Mouse (Mus musculus): ENCODE results near the gene Mecom.

Gene Mecom

DNA sequence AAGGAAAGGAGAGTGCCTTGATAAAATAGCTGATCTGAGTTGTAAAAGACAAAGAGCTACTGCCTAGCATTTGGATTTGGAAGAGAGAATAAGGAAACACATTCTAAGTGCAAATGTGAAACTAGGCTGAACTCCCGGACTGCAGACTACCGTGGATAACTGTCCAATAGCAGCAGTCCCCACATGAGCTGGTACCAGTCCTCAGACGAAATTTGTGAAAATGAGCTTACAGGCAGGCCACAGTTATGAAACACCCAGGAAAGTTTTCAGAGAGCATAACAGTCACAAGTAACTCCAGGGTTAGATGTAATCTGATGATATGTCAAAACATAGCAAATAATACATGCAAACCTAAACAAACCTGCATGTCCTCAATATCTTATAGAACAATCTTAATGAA, 217.8 kb downstream of the Mecom start:
- DNase-seq = no peak

DNA sequence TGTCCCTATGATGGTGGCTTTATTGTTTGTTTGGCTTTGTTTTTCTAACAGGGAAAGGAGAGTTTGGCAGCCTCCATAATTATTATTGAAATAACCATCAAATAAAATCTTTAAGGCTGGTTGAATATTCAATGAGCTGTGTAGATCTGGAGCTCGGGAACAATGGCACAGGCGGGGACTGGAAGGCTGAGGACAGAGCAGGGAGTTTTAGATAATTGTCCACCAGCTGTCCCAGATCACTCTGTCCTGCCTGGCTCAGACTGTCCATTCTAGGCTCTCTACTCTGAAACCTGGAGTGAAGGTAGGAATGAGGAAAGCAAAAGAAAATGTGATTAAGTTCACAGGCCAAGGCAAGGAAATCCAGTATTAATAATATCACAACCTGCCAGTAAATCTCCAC, 232.9 kb downstream of the Mecom start:
- no peak for DNase-seq

DNA sequence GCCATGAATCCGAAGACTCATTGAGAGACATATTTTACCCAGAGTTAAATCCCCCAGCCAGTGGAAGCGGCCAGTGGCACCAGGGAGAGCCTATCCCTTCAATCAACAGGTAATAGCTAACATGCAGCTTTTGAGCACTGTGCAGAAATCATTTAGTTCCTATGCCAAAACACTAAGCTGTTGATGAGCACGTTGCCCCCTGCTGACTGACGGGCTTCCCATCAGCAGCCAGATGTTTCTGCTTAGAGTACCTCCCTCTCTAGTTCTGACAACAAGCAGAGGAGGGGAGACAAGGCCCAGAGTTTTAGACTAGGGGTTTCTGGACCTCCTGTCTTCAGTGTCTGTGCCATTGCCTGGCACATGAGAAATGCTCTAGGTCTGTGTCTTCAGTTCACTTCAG, 239.7 kb downstream of the Mecom start:
- no peak for DNase-seq

DNA sequence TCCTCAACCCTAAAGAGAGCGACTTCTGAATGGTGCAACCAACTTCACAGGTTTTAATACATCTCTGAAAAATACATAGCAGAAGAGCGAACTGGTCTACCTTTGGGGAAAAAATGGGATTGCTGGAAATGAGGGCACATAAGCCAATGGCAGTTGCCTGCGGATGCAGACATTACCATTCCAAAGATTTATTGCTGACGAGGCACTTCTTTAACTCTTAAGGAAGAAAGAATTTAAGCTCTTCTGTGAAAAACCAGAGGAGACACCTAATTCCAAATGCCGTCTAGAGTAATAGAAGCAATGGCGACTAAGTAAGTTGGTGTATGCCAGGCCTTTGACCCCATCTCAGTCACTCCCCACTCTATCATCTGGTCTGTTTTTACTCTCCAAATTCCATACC, 240.2 kb downstream of the Mecom start:
- no peak for DNase-seq

DNA sequence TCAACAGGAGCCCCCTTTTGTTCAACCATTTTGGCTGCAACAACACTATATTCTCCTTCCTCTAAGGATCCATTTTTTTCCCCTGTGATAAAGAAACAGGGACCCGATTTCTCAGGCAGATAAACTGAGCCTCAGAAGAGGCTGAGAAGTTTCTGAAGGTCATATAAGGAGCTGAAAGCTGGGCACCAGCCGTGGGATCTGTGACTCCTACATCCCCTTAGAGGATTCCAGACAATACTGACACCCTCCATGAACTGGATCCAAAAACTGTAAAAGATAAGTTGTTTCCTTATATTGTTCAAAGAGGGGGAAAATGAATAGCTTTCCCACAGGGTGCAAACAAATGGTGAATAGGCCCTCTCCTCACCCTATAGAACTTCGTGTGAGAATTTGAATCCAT, 241.7 kb downstream of the Mecom start:
- DNase-seq = no peak

DNA sequence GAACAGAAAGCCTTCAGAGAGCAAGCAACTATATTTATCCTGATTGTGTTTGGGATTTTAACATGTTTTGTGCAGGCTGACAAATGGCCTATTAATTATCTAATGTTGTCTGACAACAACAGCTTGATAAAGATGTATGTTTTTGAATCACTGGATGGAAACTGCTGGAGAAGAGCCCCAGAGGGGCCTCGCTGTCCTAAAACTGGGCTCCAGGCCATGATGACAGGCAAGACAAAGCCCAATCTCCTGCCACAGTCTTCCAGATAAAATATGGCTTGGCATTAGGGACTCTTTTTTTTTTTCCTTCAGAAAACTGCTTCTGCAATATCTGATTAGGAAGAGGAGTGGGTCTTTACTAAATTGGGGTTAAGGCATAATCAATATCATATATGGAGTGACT, 248.3 kb downstream of the Mecom start:
- DNase-seq = no peak

DNA sequence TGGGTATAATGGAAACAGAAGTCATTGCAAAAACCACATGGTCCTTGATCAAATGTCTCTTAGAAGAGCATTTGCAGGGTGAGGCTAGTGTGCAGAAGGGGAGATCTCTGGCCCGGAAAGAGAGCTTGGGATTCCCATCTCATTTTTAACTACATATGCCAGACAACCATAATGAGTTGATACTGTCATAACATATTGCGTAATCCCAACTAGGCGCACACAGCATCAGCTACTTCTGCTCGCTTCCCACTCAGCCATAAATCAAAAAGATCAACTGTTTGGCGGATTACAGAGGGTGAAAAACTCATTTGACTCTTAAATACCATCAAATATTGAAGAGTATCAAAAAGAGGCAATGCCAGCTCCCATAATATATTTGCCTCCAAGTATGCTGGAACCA, 253.4 kb downstream of the Mecom start:
- no peak for DNase-seq

DNA sequence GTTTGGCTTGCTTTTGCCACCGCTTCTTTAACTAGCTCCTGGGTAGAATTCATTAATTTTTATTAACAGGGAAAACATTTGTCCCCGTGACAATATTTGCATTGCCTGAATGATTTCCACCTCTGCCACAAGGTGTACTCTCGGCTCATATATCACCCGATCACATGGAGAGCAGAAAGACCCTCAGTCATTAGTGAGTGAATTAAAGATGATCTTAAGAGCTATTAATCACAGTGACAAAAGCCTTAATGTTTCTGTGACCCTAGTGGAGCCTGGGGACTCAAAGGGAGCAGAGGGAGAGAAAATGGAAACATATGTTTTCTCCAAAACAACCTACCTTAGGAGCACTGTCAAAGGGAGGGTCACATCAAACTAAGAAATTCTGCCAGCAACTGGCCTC, 261.3 kb downstream of the Mecom start:
- no peak for DNase-seq

DNA sequence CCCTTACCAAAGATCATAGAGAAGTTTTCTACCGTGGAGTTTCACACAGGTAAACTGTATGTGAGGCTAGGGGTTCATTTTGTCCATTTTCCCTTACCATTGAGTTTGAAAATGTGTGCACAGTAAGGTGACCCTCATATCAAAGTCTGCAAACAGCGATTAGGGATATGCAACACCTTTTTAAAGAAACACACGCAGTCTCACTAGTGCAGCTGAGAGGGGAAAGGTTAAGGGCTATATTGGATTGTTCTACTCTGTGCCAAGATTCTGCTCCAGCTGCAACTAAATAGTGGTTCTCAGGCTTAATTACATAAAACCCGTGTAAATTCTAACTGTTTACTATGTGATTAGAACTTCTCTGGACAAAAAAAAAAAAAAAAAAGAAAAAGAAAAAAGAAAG, 263.7 kb downstream of the Mecom start:
- DNase-seq = no peak

DNA sequence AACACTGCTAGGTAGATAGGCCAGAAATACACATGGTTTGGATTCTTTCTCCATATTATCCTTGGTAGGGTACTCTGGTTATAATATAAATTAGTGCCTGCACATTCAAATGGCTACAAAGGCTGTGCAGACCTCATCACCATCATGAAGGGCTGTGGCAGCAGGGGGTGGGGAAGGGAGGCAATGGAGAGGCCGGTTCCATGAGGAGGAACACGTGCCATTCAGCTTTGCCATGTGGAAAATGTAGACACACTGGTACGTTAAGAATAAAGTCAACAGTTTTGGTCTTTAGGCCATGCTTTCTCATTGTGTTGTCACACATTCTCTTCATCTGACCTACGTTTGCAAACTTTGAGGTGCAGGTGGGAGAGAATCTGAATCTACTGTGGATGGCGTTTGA, 264.2 kb downstream of the Mecom start:
- DNase-seq = no peak

DNA sequence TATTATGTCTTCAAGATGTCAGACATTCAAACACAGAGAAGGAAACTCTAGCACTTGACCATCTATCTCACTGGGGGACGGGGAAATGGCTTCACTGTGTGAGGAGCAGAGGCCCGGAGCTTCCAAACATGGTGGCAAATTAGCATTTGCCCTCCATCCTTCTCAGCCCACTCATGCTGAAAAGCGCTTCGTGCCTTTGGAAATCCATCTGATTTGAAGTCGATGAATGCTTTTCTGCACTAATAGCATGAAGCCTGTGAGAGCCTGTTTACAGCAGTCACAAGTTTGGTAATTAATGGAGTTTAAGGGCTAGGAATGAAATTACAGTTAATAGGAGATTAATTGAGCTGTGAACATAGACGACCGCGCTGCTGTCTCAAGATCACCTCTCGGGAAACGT, 270.2 kb downstream of the Mecom start:
- no peak for DNase-seq

DNA sequence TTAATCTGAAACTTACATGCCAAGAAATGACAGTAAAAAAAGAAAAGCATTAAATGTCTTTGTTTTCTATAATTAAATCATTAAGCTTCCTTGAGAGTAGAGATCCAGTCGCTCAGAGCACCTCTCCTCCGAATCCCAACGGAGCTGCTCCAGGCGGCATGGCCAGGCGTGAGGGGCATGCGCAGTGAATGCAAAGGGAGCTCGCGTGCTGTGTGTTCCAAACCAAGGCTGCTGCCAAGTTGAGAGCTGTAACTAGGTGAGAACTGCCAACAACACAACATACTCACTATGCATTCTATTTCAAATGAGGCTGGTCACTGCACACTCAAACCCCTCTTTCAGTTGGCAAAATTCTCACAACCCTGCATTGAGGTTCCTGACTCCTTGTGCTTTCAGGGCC, 271.7 kb downstream of the Mecom start:
- DNase-seq = no peak

DNA sequence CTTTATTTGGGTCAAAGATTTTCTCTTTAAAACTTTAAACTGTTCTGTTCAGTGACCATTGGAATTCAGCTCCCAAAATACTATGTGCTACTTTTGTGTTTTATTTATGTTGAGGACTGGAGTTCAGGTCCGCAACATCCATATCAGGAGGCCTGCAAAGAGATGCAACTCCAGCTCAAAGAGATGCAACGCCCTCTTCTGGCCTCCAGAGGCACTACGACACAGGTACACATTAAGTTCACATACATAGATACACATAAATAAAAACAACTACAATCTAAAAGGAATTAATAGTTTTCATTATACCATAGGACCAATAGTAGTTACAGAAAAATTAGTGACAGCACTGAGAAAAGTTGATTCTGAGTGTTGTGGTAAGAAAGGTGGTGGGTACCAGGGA, 278.6 kb downstream of the Mecom start:
- no peak for DNase-seq

DNA sequence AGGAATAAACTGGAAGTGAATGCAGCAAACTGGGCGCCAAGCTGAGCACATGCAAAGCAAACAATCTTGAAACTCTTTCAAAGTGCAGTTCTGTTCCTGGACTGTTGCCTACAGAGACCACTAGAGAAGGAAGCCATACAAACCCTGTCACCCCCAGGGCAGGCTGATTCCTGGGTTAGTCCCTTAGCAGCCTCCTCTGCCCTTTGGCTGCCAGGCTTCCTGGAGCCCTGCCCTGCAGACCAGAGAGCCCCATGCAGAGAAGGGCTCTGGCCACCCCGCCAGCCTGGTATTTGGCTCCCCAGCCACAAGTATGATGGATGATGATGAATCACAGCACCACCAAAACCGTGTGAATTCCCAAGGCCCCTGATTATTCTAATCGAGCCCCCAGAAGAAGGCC, 286.9 kb downstream of the Mecom start:
- no peak for DNase-seq

DNA sequence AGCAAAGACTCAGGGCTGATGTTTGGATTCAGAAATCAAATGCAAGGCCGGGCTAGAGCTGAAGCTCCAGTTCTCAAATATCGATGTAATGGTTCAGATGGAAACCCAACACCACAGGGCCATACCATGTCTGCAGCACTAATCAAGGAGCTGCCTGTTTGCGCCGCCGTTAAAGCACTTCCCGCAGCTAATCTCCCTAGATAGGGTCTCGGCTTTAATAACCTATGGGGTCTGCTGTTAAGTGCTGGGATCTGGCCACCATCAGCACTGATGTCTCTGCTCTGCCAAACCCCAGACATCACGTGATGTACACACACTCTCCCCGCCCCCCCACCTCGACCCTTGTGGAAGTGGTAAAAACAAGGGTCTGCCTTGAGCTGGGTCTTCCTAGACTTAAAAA, 289.4 kb downstream of the Mecom start:
- no peak for DNase-seq

DNA sequence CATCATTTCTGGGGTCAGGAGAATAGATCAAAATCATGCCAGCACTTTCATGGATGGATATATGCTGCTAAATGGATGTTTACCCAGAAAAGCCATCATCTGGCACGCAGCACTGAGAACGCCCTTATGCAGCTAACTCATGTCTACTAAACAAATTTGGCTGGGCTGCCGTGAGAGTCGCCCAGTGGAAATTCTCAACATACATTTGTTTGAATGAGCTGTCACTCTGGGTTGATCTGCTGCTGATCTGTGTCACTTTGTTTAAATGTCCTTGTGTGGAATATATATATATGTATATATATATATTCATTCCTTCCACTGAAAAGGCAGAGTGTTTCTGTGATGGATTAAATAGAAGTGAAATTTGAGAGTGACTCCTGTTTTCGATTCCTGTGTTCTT, 290.0 kb downstream of the Mecom start:
- DNase-seq = no peak

DNA sequence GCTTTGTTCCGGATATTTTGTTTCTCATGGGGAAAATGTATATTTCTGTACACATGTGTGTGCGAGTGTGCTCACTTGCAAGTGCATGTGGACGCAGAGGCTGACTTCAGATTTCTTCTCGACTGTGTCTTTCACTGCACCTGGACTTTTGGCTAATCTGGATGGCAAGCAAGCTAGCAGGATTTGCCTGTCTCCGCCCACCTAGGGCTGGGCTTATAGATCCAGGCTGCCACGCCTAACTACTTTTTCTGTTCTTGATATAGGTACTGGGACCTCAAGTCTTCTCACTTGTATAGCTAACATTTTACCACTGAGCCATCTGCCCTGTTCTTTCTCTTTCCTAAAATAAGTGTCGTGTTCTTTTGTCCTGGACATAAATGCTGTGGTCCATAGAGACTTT, 290.9 kb downstream of the Mecom start:
- DNase-seq = no peak

DNA sequence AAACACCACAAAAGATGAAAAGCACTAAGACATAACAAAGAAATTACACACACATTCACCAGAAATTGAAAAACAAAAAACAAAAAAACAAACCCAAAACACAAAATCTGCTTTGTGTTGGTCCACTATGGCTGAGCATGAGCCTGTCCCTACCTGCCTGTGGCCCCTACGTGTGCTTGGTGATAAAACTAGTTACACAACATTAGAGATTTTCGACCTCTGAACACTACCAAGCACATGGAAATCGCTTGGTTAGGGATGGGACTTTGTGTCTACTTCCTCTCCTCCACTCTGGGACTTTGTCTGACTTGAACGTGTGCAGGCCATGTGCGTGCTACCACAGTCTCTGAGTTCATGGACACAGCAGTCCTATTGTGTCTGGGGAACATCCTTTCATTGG, 292.0 kb downstream of the Mecom start:
- DNase-seq = no peak

DNA sequence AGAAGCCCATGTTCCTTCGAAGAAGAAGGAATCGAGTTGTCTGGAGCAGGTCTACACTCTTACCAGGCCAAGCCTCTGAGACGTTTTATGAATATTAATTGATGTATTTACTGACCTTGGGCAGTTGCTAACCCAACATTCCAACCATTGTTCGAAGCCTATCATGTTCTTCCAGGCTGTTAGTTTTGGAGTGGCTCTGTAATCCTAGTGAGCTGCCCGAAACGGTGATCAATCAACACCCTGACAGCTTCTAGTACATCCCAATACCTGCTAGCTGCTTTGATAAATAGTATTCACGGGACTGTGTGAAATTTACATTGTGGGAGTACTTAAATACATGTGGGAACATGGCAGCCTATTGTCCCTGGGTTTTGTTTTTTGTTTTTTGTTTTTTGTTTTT, 293.4 kb downstream of the Mecom start:
- no peak for DNase-seq

DNA sequence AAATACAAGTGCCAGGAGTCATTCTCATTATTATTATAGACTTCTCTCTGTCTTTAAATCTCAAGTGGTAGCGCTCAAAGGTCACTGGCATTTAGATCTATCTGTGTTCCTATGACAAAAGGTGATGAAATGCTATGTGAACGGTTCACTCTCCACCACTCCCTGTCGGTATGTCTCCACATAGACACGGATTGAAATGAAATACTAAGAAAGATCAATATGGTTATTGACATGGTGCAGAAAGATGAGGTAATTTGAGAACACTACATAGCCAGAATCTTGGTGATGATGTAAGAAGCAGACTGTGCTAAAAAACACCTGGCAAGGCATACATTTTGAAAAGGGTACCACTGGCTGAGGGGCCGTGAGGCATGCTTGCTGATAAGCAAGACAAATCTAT, 294.1 kb downstream of the Mecom start:
- no peak for DNase-seq

DNA sequence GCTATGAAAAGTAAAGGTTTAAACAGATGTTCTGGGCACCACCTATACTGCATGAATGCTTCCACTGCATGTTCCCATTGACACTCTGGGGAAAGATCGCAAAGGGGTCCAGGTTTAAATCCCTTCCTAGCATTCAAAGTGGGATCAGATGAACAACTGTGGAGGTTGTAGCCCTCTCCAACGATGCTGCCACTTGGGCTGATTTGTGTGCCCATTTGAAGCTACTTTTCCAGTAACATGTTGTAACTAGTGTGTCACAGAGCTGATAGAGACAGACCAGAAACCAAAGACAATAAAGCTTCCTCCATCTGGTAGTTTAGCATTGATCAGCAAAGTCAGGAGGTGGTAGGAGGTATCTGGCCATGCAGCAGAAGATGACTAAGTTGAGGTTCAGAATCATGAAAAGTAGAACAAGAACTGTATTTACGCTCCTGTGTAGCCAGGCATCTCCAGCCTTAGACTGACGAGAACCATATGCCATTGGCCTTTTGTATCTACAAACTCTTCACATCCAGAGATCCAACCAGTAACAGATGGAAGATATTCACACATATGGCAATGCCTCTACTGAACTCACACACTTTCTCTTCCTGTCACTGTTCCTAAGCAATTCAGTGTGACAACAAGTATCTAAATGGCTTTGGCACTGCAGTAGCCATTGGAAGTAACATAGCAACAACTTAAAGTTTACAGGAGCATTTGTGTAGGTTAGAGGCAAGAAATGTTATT, 299.0 kb downstream of the Mecom start:
- DNase-seq = no peak

DNA sequence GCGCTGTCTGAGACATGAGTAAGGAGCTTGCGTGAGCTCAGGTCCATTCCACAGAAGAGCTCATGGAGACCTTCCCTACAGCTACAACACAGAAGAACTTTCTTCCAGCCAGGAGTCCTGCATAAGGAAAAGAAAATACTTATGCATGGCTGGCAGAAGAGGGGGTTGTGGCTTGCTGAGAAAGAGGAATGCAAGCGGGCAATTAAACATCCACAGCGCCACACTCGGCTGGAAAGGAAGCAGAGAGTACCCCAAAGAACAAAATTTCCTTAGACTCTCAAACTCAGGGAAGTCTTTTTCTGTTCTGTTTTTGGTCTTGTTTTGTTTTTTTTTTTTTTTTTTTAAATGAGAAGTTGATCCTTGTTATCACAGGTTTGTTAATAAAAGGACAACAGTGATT, 300.6 kb downstream of the Mecom start:
- DNase-seq = no peak

DNA sequence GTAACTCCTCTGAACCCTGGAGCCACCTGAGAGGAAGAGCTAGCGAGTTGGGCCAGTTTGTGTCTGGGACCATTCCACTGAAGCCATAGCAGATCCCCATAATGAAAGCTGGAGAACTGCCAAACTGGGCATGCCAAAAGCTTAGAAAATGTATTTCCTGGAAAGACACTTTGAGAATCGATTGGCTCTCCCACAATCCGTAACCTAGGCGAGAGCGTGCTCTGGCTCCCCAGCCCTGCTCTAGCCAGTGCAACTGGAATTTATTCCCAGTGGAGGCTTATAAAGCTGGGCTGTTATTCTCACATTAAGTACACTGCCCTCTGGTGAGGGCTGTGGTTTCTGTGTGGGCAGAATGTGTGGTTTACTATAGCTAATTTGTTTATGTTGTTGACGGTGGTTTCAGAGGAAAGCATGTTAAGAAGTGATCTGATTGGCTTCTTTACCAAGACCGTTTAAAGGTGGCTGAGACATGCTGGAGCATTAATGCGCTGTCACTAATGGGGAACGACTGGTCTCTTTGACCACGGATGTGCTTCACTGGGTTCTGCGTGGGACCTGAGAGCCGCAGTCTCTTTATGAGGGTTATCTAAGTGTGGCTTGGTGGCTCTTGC, 301.3 kb downstream of the Mecom start:
- DNase-seq = no peak

DNA sequence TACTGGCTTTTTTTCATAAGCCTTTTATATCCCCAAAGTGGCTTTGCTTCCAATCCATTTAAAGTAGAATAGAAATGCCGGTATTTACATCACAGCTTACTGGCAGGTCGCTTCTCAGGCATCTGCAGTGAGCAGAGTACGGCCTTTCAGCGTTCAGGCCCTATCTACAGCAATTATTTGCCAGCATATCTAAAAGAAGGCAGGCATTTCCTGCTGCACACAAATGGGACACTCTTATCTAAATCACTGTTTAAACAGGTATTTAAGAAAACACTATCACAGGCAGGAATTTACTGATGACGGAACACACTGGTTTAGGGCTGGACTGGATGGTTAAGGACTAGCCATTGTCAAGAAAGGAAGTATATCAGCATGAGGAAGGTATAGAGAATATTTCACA, 301.9 kb downstream of the Mecom start:
- DNase-seq = no peak

DNA sequence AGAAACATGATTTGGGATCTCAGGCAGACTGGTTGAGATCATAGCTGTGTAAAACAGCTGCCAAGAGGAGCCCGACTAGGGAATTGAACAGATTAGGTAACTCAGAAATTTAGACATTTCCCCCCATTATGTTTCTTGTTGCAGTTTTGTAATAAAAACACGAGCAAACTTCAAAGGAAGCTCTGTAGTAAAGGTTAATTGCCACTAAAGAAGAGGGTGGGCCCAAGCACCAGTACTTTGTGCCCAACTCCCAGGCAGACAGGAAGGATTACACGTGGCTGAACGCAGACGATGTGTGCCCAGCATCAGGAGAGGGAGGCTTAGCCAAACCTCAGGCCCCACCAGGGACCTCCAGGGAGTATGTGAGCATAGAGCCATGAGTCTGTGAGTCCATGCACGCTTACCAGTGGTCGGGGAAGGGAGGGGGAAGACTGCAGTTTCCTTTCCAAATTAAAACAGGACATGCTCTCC, 303.4 kb downstream of the Mecom start:
- no peak for DNase-seq
